ENCODE assay signal across 8 mouse cellular contexts in the genomic region with DNA sequence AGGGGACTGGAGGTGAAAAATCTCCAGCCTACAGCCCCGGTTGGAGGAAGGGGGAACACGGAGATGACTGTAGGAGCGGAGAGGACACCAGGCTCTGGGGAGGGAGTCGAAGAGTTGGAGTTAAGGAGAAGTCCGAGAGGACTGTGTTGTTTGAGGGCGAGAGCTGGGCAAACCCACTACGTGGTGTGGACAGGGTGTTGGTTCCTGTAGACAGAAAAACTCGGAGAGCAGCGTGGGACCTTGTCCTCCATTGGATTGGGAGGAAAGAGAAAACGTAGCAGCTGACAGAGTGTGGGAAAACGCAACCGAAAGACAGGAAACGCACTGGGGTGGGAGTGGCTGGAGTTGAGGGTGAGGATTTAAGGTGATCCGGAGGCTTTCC. TPM values are rescaled to one million over a fixed set of nuclear protein-coding genes. Genes with fewer than 3 reads are reported as not detected.
DNase-seq lines count a peak whose midpoint lies in the region; ATAC-seq lines count a peak whose summit lies in the region.

No protein-coding gene starts in this region.

- WGBS in embryonic facial prominence, embryonic 10.5 days: under 1% methylated on average over 14 of the region's 14 CpGs
- under 1% methylated on average over 14 of the region's 14 CpGs for WGBS in heart, embryonic 16.5 days

- H3K4me3 ChIP-seq in embryonic facial prominence, embryonic 10.5 days: peak overlapping the region; percentile 95
- H3K4me3 ChIP-seq in heart, embryonic 16.5 days (ENCODE audit: low read length): peak overlapping the region; percentile 77

- peak overlapping the region; percentile 77 for H3K4me2 ChIP-seq in heart, embryonic 16.5 days (ENCODE audit: low read depth, low read length)

- H3K36me3 ChIP-seq in embryonic facial prominence, embryonic 10.5 days (replicated peaks): peaks cover 46% of the 10 kb centered on the region
- H3K36me3 ChIP-seq in heart, embryonic 16.5 days (ENCODE audit: control insufficient read depth, insufficient read depth): peaks cover 33% of the 10 kb centered on the region

- H3K27ac ChIP-seq in embryonic facial prominence, embryonic 10.5 days (replicated peaks): peak overlapping the region; percentile 93
- H3K27ac ChIP-seq in heart, embryonic 16.5 days (ENCODE audit: low read length): peak overlapping the region; percentile 89

- peak; percentile 48 for DNase-seq in ovary, postnatal 36 days (ENCODE audit: low spot score)
- DNase-seq in ovary, postnatal 10 days (ENCODE audit: low spot score): no peak
- DNase-seq in embryonic facial prominence, embryonic 10.5 days (ENCODE audit: low spot score): no peak
- peak; percentile 62 to 75 for DNase-seq in kidney, postnatal 25 days
- DNase-seq in thymus, postnatal 36 days: peak; percentile 57 to 59
- DNase-seq in spleen, adult 12 weeks (ENCODE audit: low spot score): no peak

- no peaks in the 10 kb centered on the region for H3K9me3 ChIP-seq in embryonic facial prominence, embryonic 10.5 days
- H3K9me3 ChIP-seq in heart, embryonic 16.5 days (replicated peaks; ENCODE audit: control insufficient read depth, low read length): no peaks in the 10 kb centered on the region

- H3K9ac ChIP-seq in heart, embryonic 16.5 days (ENCODE audit: low read length): peak overlapping the region; percentile 90

- H3K27me3 ChIP-seq in embryonic facial prominence, embryonic 10.5 days (replicated peaks; ENCODE audit: low read depth, poor library complexity, severe bottlenecking): no peaks in the 10 kb centered on the region
- no peaks in the 10 kb centered on the region for H3K27me3 ChIP-seq in heart, embryonic 16.5 days (ENCODE audit: control insufficient read depth, insufficient read depth, low read length)

- 0 out of 2 replicates have a peak, but pooled peaks have one; percentile 0 for ATAC-seq in heart, embryonic 16.5 days (replicated peaks; ENCODE audit: extremely low read depth, insufficient read depth, low FRiP score)
- ATAC-seq in megakaryocyte, adult 5-6 weeks (ENCODE audit: poor library complexity, severe bottlenecking): peak; percentile 13; the same call in 1 of the 2 replicates

- peaks cover 52% of the 10 kb centered on the region for H3K4me1 ChIP-seq in embryonic facial prominence, embryonic 10.5 days
- H3K4me1 ChIP-seq in heart, embryonic 16.5 days (ENCODE audit: control insufficient read depth, insufficient read depth, low read length): peaks cover 7% of the 10 kb centered on the region

RNA-seq across cellular contexts. Expression of a gene that starts 0.6 kb away (rescaled TPM):
- 80.0 and 84.9 TPM in 2 replicates for polyA plus RNA-seq in embryonic facial prominence, embryonic 10.5 days (2016; fragmentation: Nextera tagmentation; extraction: Ambion mirVana)
- polyA plus RNA-seq in heart, embryonic 16.5 days (2015; fragmentation: Nextera tagmentation; extraction: Ambion mirVana): 34.8 and 39.4 TPM in 2 replicates
- total RNA-seq in megakaryocyte, adult 5-6 weeks (2015): 42.1 and 49.7 TPM in 2 replicates
- 39.3 and 63.3 TPM in 2 replicates for total RNA-seq in megakaryocyte, adult 5-6 weeks (2017)

RNA-seq across cellular contexts. Expression of a gene that starts 4.9 kb away (rescaled TPM):
- polyA plus RNA-seq in embryonic facial prominence, embryonic 10.5 days (2016; fragmentation: Nextera tagmentation; extraction: Ambion mirVana): 0.27 and 0.45 TPM in 2 replicates
- 0.30 TPM in 1 of 2 replicates, not detected in the other for polyA plus RNA-seq in heart, embryonic 16.5 days (2015; fragmentation: Nextera tagmentation; extraction: Ambion mirVana)
- total RNA-seq in megakaryocyte, adult 5-6 weeks (2015): 4.9 and 9.8 TPM in 2 replicates
- total RNA-seq in megakaryocyte, adult 5-6 weeks (2017): 2.6 and 5.9 TPM in 2 replicates

RNA-seq across cellular contexts. Expression of a gene that starts 5.8 kb away (rescaled TPM):
- 9.9 and 11.8 TPM in 2 replicates for polyA plus RNA-seq in embryonic facial prominence, embryonic 10.5 days (2016; fragmentation: Nextera tagmentation; extraction: Ambion mirVana)
- polyA plus RNA-seq in heart, embryonic 16.5 days (2015; fragmentation: Nextera tagmentation; extraction: Ambion mirVana): 56.1 and 64.3 TPM in 2 replicates
- 99.7 and 105 TPM in 2 replicates for total RNA-seq in megakaryocyte, adult 5-6 weeks (2015)
- total RNA-seq in megakaryocyte, adult 5-6 weeks (2017): 88.9 and 93.3 TPM in 2 replicates

RNA-seq across cellular contexts. Expression of a gene that starts 5.8 kb away (rescaled TPM):
- polyA plus RNA-seq in embryonic facial prominence, embryonic 10.5 days (2016; fragmentation: Nextera tagmentation; extraction: Ambion mirVana): 19.6 and 21.1 TPM in 2 replicates
- polyA plus RNA-seq in heart, embryonic 16.5 days (2015; fragmentation: Nextera tagmentation; extraction: Ambion mirVana): 12.8 and 14.0 TPM in 2 replicates
- total RNA-seq in megakaryocyte, adult 5-6 weeks (2015): 13.7 and 14.0 TPM in 2 replicates
- 22.0 and 25.8 TPM in 2 replicates for total RNA-seq in megakaryocyte, adult 5-6 weeks (2017)

RNA-seq across cellular contexts. Expression of a gene that starts 19.4 kb away (rescaled TPM):
- polyA plus RNA-seq in embryonic facial prominence, embryonic 10.5 days (2016; fragmentation: Nextera tagmentation; extraction: Ambion mirVana): 7.0 and 8.5 TPM in 2 replicates
- 7.8 and 8.3 TPM in 2 replicates for polyA plus RNA-seq in heart, embryonic 16.5 days (2015; fragmentation: Nextera tagmentation; extraction: Ambion mirVana)
- 9.0 and 12.9 TPM in 2 replicates for total RNA-seq in megakaryocyte, adult 5-6 weeks (2015)
- total RNA-seq in megakaryocyte, adult 5-6 weeks (2017): 40.1 and 41.3 TPM in 2 replicates

Comparison
In these comparisons a context has a peak if more than half of its experiments do, and no peak if none do; other contexts are left out.
1. DNase-seq: peak in ovary, postnatal 36 days (single experiment), kidney, postnatal 25 days (2 of 2) and thymus, postnatal 36 days (2 of 2); none in ovary, postnatal 10 days (single experiment), embryonic facial prominence, embryonic 10.5 days (single experiment) and spleen, adult 12 weeks (single experiment).